Mouse (Mus musculus): ENCODE measurements around the gene Zmiz1. TPM values are rescaled to one million over a fixed set of nuclear protein-coding genes. Genes with fewer than 3 reads are reported as not detected.

Zmiz1 gene
- polyA plus RNA-seq, 1 experiment, result 99.2 TPM

- peaks cover 12% of the 10 kb centered on the region for H3K4me1 ChIP-seq (ENCODE audit: control insufficient read depth, insufficient read depth, low read length)
- no peak overlapping the region for H3K4me3 ChIP-seq (ENCODE audit: insufficient read depth, low read length)
- TF ChIP-seq POLR2A (IDR thresholded peaks at IDR 0.05; ENCODE audit: borderline replicate concordance, low read depth, low read length) (no peak), CTCF (IDR thresholded peaks at IDR 0.05; ENCODE audit: low read depth, low read length) (no peak)
- H3K27ac ChIP-seq (ENCODE audit: insufficient read depth, low read depth, low read length), result no peak overlapping the region
These were observed 195.6 kb downstream of the Zmiz1 start for GRCm38 (mm10) chr14:25654401-25655197.

- no peak for TF ChIP-seq POLR2A (IDR thresholded peaks at IDR 0.05; ENCODE audit: borderline replicate concordance, low read depth, low read length)
- no peak for TF ChIP-seq CTCF (IDR thresholded peaks at IDR 0.05; ENCODE audit: low read depth, low read length)
- H3K4me1 ChIP-seq (ENCODE audit: control insufficient read depth, insufficient read depth, low read length), result peaks cover 37% of the 10 kb centered on the region
- H3K4me3 ChIP-seq (ENCODE audit: insufficient read depth, low read length), result no peak overlapping the region
- H3K27ac ChIP-seq (ENCODE audit: insufficient read depth, low read depth, low read length), result no peak overlapping the region; the same call in 1 of the 2 replicates
These were observed 201.7 kb downstream of the Zmiz1 start for GRCm38 (mm10) chr14:25660661-25661060.

- H3K27ac ChIP-seq (ENCODE audit: insufficient read depth, low read depth, low read length), result no peak overlapping the region
- no peak for TF ChIP-seq CTCF (IDR thresholded peaks at IDR 0.05; ENCODE audit: low read depth, low read length)
- TF ChIP-seq POLR2A (IDR thresholded peaks at IDR 0.05; ENCODE audit: borderline replicate concordance, low read depth, low read length), result no peak
- no peak overlapping the region for H3K4me3 ChIP-seq (ENCODE audit: insufficient read depth, low read length)
- peaks cover 37% of the 10 kb centered on the region for H3K4me1 ChIP-seq (ENCODE audit: control insufficient read depth, insufficient read depth, low read length)
These were observed 202.4 kb downstream of the Zmiz1 start for GRCm38 (mm10) chr14:25661185-25661920.

- Histone ChIP-seq H3K27ac (ENCODE audit: insufficient read depth, low read depth, low read length) (peak overlapping the region; percentile 7; the same call in 1 of the 2 replicates), H3K4me1 (ENCODE audit: control insufficient read depth, insufficient read depth, low read length) (peaks cover 33% of the 10 kb centered on the region), H3K4me3 (ENCODE audit: insufficient read depth, low read length) (no peak overlapping the region)
- no peak for TF ChIP-seq CTCF (IDR thresholded peaks at IDR 0.05; ENCODE audit: low read depth, low read length)
- TF ChIP-seq POLR2A (IDR thresholded peaks at IDR 0.05; ENCODE audit: borderline replicate concordance, low read depth, low read length), result no peak
These were observed 204.8 kb downstream of the Zmiz1 start for GRCm38 (mm10) chr14:25663649-25664309.

GRCm38 (mm10) chr14:25664310-25664695, 205.3 kb downstream of the Zmiz1 start:
- no peak for TF ChIP-seq POLR2A (IDR thresholded peaks at IDR 0.05; ENCODE audit: borderline replicate concordance, low read depth, low read length)
- TF ChIP-seq CTCF (IDR thresholded peaks at IDR 0.05; ENCODE audit: low read depth, low read length), result no peak
- Histone ChIP-seq H3K4me3 (ENCODE audit: insufficient read depth, low read length) (no peak overlapping the region), H3K27ac (ENCODE audit: insufficient read depth, low read depth, low read length) (0 out of 2 replicates have a peak overlapping the region, but pooled peaks have one; percentile 7), H3K4me1 (ENCODE audit: control insufficient read depth, insufficient read depth, low read length) (peaks cover 28% of the 10 kb centered on the region)

GRCm38 (mm10) chr14:25665314-25665970, 206.5 kb downstream of the Zmiz1 start:
- Histone ChIP-seq H3K4me3 (ENCODE audit: insufficient read depth, low read length) (no peak overlapping the region), H3K4me1 (ENCODE audit: control insufficient read depth, insufficient read depth, low read length) (peaks cover 21% of the 10 kb centered on the region), H3K27ac (ENCODE audit: insufficient read depth, low read depth, low read length) (no peak overlapping the region)
- TF ChIP-seq POLR2A (IDR thresholded peaks at IDR 0.05; ENCODE audit: borderline replicate concordance, low read depth, low read length) (no peak), CTCF (IDR thresholded peaks at IDR 0.05; ENCODE audit: low read depth, low read length) (no peak)

GRCm38 (mm10) chr14:25666668-25667376, 207.8 kb downstream of the Zmiz1 start:
- H3K4me1 ChIP-seq (ENCODE audit: control insufficient read depth, insufficient read depth, low read length), result peaks cover 20% of the 10 kb centered on the region
- TF ChIP-seq POLR2A (IDR thresholded peaks at IDR 0.05; ENCODE audit: borderline replicate concordance, low read depth, low read length) (no peak), CTCF (IDR thresholded peaks at IDR 0.05; ENCODE audit: low read depth, low read length) (no peak)
- H3K27ac ChIP-seq (ENCODE audit: insufficient read depth, low read depth, low read length), result no peak overlapping the region
- no peak overlapping the region for H3K4me3 ChIP-seq (ENCODE audit: insufficient read depth, low read length)

GRCm38 (mm10) chr14:25667587-25667986, 208.6 kb downstream of the Zmiz1 start:
- H3K4me1 ChIP-seq (ENCODE audit: control insufficient read depth, insufficient read depth, low read length), result peaks cover 15% of the 10 kb centered on the region
- TF ChIP-seq POLR2A (IDR thresholded peaks at IDR 0.05; ENCODE audit: borderline replicate concordance, low read depth, low read length) (no peak), CTCF (IDR thresholded peaks at IDR 0.05; ENCODE audit: low read depth, low read length) (no peak)
- no peak overlapping the region for H3K4me3 ChIP-seq (ENCODE audit: insufficient read depth, low read length)
- H3K27ac ChIP-seq (ENCODE audit: insufficient read depth, low read depth, low read length), result no peak overlapping the region

- TF ChIP-seq POLR2A (IDR thresholded peaks at IDR 0.05; ENCODE audit: borderline replicate concordance, low read depth, low read length) (no peak), CTCF (IDR thresholded peaks at IDR 0.05; ENCODE audit: low read depth, low read length) (no peak)
- Histone ChIP-seq H3K27ac (ENCODE audit: insufficient read depth, low read depth, low read length) (no peak overlapping the region), H3K4me3 (ENCODE audit: insufficient read depth, low read length) (no peak overlapping the region), H3K4me1 (ENCODE audit: control insufficient read depth, insufficient read depth, low read length) (peaks cover 9% of the 10 kb centered on the region)
These were observed 220.6 kb downstream of the Zmiz1 start for GRCm38 (mm10) chr14:25679625-25680024.

Measured in bone marrow macrophage, adult 2 months (primary cell).